Mouse (Mus musculus) cortical plate, adult 2 months (tissue): ENCODE data around the gene Ldah.

Source experiments
- CTCF ChIP-seq: fragments of 200-500 bp; IDR thresholded peaks from 2 replicates; pipeline ENCODE4 v1.5.1; 2011; ENCODE audit warnings: mild to moderate bottlenecking, control low read depth, low read length; ENCODE audit not compliant: insufficient read depth; ENCODE audit errors: extremely low read depth
- POLR2A ChIP-seq: fragments of 200-500 bp; IDR thresholded peaks from 2 replicates; pipeline ENCODE4 v1.6.1; 2011; ENCODE audit warnings: mild to moderate bottlenecking, low read length, control low read depth; ENCODE audit not compliant: insufficient read depth; ENCODE audit errors: extremely low read depth

- TF ChIP-seq CTCF (no peak), POLR2A (no peak)
Observed at GRCm38 (mm10) chr12:8325245-8325942, 117.5 kb downstream of the Ldah start.
